Mouse (Mus musculus) kidney, postnatal 0 days (tissue): ENCODE measurements around the gene Gm37240. TPM values are rescaled to one million over a fixed set of nuclear protein-coding genes. Genes with fewer than 3 reads are reported as not detected.
A peak's percentile ranks its signal among the peaks of the same experiment; 100 is the strongest.

Source experiments
- ATAC-seq: fragments of 200-750 bp; cut with Nextera tagmentation; replicated peaks from 2 replicates; pipeline ENCODE4 v1.8.0; 2017; ENCODE audit warnings: low read depth, moderate number of reproducible peaks, moderate TSS enrichment, moderate library complexity; ENCODE audit not compliant: low FRiP score
- DNase-seq: peaks from one replicate; pipeline ENCODE4 v3.0.0-alpha.2; 2016; ENCODE audit warnings: low spot score
- H3K27ac ChIP-seq: fragments of 300-500 bp; sonication (generic); 2 replicates; pipeline ENCODE4 v1.5.1; 2014; ENCODE audit warnings: mild to moderate bottlenecking
- H3K27me3 ChIP-seq: fragments of 300-500 bp; sonication (generic); 2 replicates; pipeline ENCODE4 v1.6.1; 2014; ENCODE audit warnings: low read length, mixed read lengths; ENCODE audit not compliant: insufficient read depth
- H3K36me3 ChIP-seq: fragments of 300-500 bp; sonication (generic); 2 replicates; pipeline ENCODE4 v1.6.1; 2014; ENCODE audit warnings: low read length, mixed read lengths; ENCODE audit not compliant: insufficient read depth
- H3K4me1 ChIP-seq: fragments of 300-500 bp; sonication (generic); replicated peaks from 2 replicates; pipeline ENCODE4 v1.6.1; 2014; ENCODE audit warnings: antibody characterized with exemption, low read length, mixed read lengths; ENCODE audit not compliant: insufficient read depth
- H3K4me2 ChIP-seq: fragments of 300-500 bp; sonication (generic); 2 replicates; pipeline ENCODE4 v1.6.1; 2014; ENCODE audit warnings: mild to moderate bottlenecking, low read length, moderate library complexity, mixed read lengths
- H3K4me3 ChIP-seq: fragments of 300-500 bp; sonication (generic); replicated peaks from 2 replicates; pipeline ENCODE4 v1.5.1; 2014; ENCODE audit warnings: low read depth, low read length
- H3K9ac ChIP-seq: fragments of 300-500 bp; sonication (generic); 2 replicates; pipeline ENCODE4 v1.6.1; 2014; ENCODE audit warnings: low read depth, low read length
- H3K9me3 ChIP-seq: fragments of 300-500 bp; sonication (generic); replicated peaks from 2 replicates; pipeline ENCODE4 v1.6.1; 2016; ENCODE audit warnings: low read length, inconsistent platforms, mixed read lengths
- CTCF ChIP-seq: IDR thresholded peaks from 2 replicates; pipeline ENCODE4 v1.5.1; 2016; ENCODE audit warnings: antibody characterized with exemption, low read depth, mild to moderate bottlenecking, moderate library complexity
- WGBS: fragments of 180-500 bp; shearing (Covaris S2); extraction: QIAGEN DNeasy Blood & Tissue Kit; methylation state at CpG from one replicate; pipeline ENCODE4 v1.1.7; 2014; 5-methylcytosine and 5-hydroxymethylcytosine counted together
- polyA plus RNA-seq: library from polyadenylated mRNA; unstranded; fragments of >200 nt; fragmentation: Nextera tagmentation; extraction: Ambion mirVana; gene quantifications from 2 replicates; pipeline ENCODE4 v1.2.1, GENCODE M21; 2015

Gm37240 gene
- polyA plus RNA-seq, 1 experiment from 2014 or later = 10.8 TPM

- H3K4me3 ChIP-seq = no peak overlapping the region
- no peak overlapping the region for H3K9ac ChIP-seq
- ATAC-seq (no peak), DNase-seq (no peak)
- H3K36me3 ChIP-seq = no peaks in the 10 kb centered on the region
- no peak overlapping the region for H3K4me2 ChIP-seq
- H3K4me1 ChIP-seq = no peaks in the 10 kb centered on the region
- TF ChIP-seq CTCF = no peak
- H3K27ac ChIP-seq = no peak overlapping the region
- WGBS = 73% methylated on average over 12 of the region's 12 CpGs
- H3K9me3 ChIP-seq = no peaks in the 10 kb centered on the region
- H3K27me3 ChIP-seq = no peaks in the 10 kb centered on the region
These were observed 949.7 kb downstream of the Gm37240 start for GRCm38 (mm10) chr3:84937360-84938355.

GRCm38 (mm10) chr3:84936956-84937355 lies 950.4 kb downstream of the Gm37240 start:
- DNase-seq (no peak), ATAC-seq (no peak)
- Histone ChIP-seq H3K9me3 (no peaks in the 10 kb centered on the region), H3K4me2 (no peak overlapping the region), H3K4me1 (no peaks in the 10 kb centered on the region), H3K27ac (no peak overlapping the region), H3K36me3 (no peaks in the 10 kb centered on the region), H3K27me3 (no peaks in the 10 kb centered on the region), H3K9ac (no peak overlapping the region), H3K4me3 (no peak overlapping the region)
- TF ChIP-seq CTCF = no peak
- 92% methylated on average over 5 of the region's 5 CpGs for WGBS

- H3K9me3 ChIP-seq = no peaks in the 10 kb centered on the region
- H3K4me3 ChIP-seq = no peak overlapping the region
- H3K9ac ChIP-seq = no peak overlapping the region
- no peak overlapping the region for H3K4me2 ChIP-seq
- DNase-seq (peak; percentile 76), ATAC-seq (no peak)
- TF ChIP-seq CTCF = peak; percentile 68
- H3K27me3 ChIP-seq = no peaks in the 10 kb centered on the region
- WGBS = 42% methylated on average over 2 of the region's 2 CpGs
- no peak overlapping the region for H3K27ac ChIP-seq
- H3K4me1 ChIP-seq = no peaks in the 10 kb centered on the region
- no peaks in the 10 kb centered on the region for H3K36me3 ChIP-seq
These were observed 951.1 kb downstream of the Gm37240 start for GRCm38 (mm10) chr3:84936252-84936651.

GRCm38 (mm10) chr3:84935729-84936128 lies 951.6 kb downstream of the Gm37240 start:
- H3K27ac ChIP-seq = no peak overlapping the region
- H3K4me2 ChIP-seq = no peak overlapping the region
- ATAC-seq (no peak), DNase-seq (no peak)
- no peak overlapping the region for H3K4me3 ChIP-seq
- WGBS = 57% methylated on average over 1 of the region's 1 CpGs
- no peak for TF ChIP-seq CTCF
- no peaks in the 10 kb centered on the region for H3K9me3 ChIP-seq
- H3K4me1 ChIP-seq = no peaks in the 10 kb centered on the region
- H3K9ac ChIP-seq = no peak overlapping the region
- no peaks in the 10 kb centered on the region for H3K36me3 ChIP-seq
- H3K27me3 ChIP-seq = no peaks in the 10 kb centered on the region

GRCm38 (mm10) chr3:84930683-84931082 lies 956.6 kb downstream of the Gm37240 start:
- DNase-seq (no peak), ATAC-seq (no peak)
- Histone ChIP-seq H3K27ac (no peak overlapping the region), H3K27me3 (no peaks in the 10 kb centered on the region), H3K36me3 (no peaks in the 10 kb centered on the region), H3K9ac (no peak overlapping the region), H3K9me3 (no peaks in the 10 kb centered on the region), H3K4me1 (no peaks in the 10 kb centered on the region), H3K4me3 (no peak overlapping the region), H3K4me2 (no peak overlapping the region)
- WGBS = 84% methylated on average over 3 of the region's 3 CpGs
- TF ChIP-seq CTCF = no peak

- Histone ChIP-seq H3K9ac (no peak overlapping the region), H3K27me3 (no peaks in the 10 kb centered on the region), H3K36me3 (no peaks in the 10 kb centered on the region), H3K27ac (no peak overlapping the region), H3K4me2 (no peak overlapping the region), H3K9me3 (no peaks in the 10 kb centered on the region), H3K4me1 (no peaks in the 10 kb centered on the region), H3K4me3 (no peak overlapping the region)
- WGBS = 80% methylated on average over 3 of the region's 3 CpGs
- DNase-seq (no peak), ATAC-seq (no peak)
- TF ChIP-seq CTCF = no peak
These were observed 958.1 kb downstream of the Gm37240 start for GRCm38 (mm10) chr3:84929171-84929570.
